Mouse (Mus musculus) Patski (cell line): ENCODE data around the gene Ints6. TPM values are rescaled to one million over a fixed set of nuclear protein-coding genes. Genes with fewer than 3 reads are reported as not detected.

ENCODE experiments used
- ATAC-seq: fragments of 100-300 bp; one replicate; pipeline ENCODE4 v1.8.0; 2021
- CTCF ChIA-PET: fragments of 350-600 bp; sonication (Branson Sonifier 250); formaldehyde crosslinking; loops from one replicate; lab custom pipeline; 2022; ENCODE audit warnings: inconsistent platforms; lab: Charles Lee
- POLR2A ChIA-PET: fragments of 350-600 bp; sonication (Branson Sonifier 250); formaldehyde crosslinking; loops from one replicate; lab custom pipeline; 2022; ENCODE audit warnings: antibody characterized with exemption, inconsistent platforms; lab: Charles Lee
- DNase-seq: peaks from one replicate; pipeline ENCODE4 v3.0.0-alpha.2; 2011; ENCODE audit warnings: low read depth, low spot score
- H3K27me3 ChIP-seq: fragments of 371-371 bp; one replicate; pipeline ENCODE4 v1.5.1; 2021
- CTCF ChIP-seq: fragments of 100-300 bp; IDR thresholded peaks from one replicate; pipeline ENCODE4 v1.5.1; 2021
- in situ Hi-C: fragments of 300-500 bp; cut with MboI; formaldehyde crosslinking; loops from 3 replicates; pipeline ENCODE4 v1.11.1; 2018; ENCODE audit warnings: low pct_unique_long_range_greater_than_20kb, mixed read lengths
- polyA plus RNA-seq: library from polyadenylated mRNA; unstranded; gene quantifications from one replicate; pipeline ENCODE4 v1.2.3, GENCODE M21; 2021

Ints6 gene
- polyA plus RNA-seq, 1 experiment from 2014 or later: 25.6 TPM

GRCm38 (mm10) chr14:62758714-62759113, 2.3 kb downstream of the Ints6 start:
- no peaks in the 10 kb centered on the region for H3K27me3 ChIP-seq
- TF ChIP-seq CTCF: no peak
- in situ Hi-C loops: no loop called here
- no peak for DNase-seq
- CTCF ChIA-PET: interaction anchor here (0.6 to 1.1 kb wide), 3 partner anchors 9 to 123 kb away, joined by 3 read pairs; no protein-coding TSS in a partner anchor
- POLR2A ChIA-PET: interaction anchor here (1.1 kb wide), 1 partner anchor 128 kb away, joined by 3 read pairs; no protein-coding TSS in a partner anchor
- ATAC-seq: no peak

- POLR2A ChIA-PET: no interaction called here
Measured at GRCm38 (mm10) chr14:62755095-62755640, 5.8 kb downstream of the Ints6 start.

GRCm38 (mm10) chr14:62751479-62751878, 9.5 kb downstream of the Ints6 start:
- no peak for DNase-seq
- CTCF ChIA-PET: no interaction called here
- in situ Hi-C loops: no loop called here
- no peak for ATAC-seq
- no peak for TF ChIP-seq CTCF
- H3K27me3 ChIP-seq: no peaks in the 10 kb centered on the region
- POLR2A ChIA-PET: no interaction called here

More at GRCm38 (mm10) chr14:62755095-62755640, 5.8 kb downstream of the Ints6 start:
- CTCF ChIA-PET: no interaction called here
- no peak for TF ChIP-seq CTCF
- DNase-seq: no peak
- ATAC-seq: no peak
- no peaks in the 10 kb centered on the region for H3K27me3 ChIP-seq
- in situ Hi-C loops: no loop called here

DNA sequence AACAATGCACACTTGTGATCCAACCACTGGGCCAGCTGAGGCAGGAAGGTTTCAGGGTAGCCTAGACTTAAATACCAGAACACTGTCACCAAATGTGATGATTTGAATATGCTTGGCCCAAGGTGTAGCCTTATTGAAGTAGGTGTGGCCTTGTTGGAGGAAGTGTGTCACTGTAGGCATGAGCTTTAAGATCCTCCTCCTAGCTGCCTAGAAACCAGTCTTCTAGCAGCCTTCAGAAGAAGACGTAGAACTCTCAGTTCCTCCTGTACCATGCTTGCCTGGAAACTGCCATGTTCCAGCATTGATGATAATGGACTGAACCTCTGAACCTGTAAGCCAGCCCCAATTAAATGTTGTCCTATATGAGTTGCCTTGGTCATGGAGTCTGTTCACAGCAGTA, 25.3 kb downstream of the Ints6 start:
- no peak for ATAC-seq
- H3K27me3 ChIP-seq: no peaks in the 10 kb centered on the region
- ChIA-PET CTCF (interaction anchor here (1.1 kb wide), 1 partner anchor 28 kb away, joined by 3 read pairs; no protein-coding TSS in a partner anchor), POLR2A (no interaction called here)
- DNase-seq: no peak
- no peak for TF ChIP-seq CTCF
- in situ Hi-C loops: no loop called here

DNA sequence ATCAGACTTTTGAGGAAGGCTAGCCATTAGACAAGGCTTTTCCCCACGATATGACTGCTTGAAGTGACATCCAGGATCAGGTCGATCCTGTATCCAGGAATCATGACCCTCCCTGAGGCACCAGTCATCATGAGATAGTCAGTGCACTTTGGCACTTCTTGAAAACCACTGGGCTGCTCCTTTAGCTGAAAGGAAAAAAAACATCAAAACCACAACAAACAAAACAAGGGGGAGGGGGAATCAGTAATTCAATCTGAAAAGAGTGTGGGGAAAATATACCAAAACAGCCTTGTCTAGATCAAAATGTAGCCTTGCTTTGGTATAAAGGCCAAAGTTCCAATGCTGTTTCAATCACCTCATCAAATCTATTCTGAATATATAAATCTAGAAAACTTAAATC, 27.3 kb downstream of the Ints6 start:
- CTCF ChIA-PET: no interaction called here
- no peak for ATAC-seq

DNA sequence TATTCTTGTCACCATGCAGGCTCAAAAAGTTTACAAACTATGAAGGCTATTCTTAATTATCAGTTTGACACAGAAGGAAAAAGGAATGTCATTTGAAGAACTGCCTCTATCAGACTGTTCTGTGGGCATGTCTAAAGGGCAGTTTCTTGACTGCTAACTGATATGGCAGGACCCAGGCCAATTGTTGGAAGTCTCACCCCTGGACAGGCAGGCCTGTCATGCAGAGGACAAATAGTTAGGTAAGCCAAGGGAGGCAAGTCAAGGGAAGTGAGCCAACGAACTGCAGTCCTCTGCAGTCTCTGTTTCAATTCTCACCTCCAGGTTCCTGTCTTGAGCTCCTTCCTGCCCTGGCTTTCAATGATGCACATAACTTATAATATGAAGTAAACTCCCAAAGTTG, 29.1 kb downstream of the Ints6 start:
- TF ChIP-seq CTCF: no peak
- ChIA-PET POLR2A (no interaction called here), CTCF (no interaction called here)
- DNase-seq (no peak), ATAC-seq (no peak)
- in situ Hi-C loops: no loop called here
- no peaks in the 10 kb centered on the region for H3K27me3 ChIP-seq

More for the DNA sequence above, 27.3 kb downstream of the Ints6 start:
- in situ Hi-C loops: no loop called here
- no peak for TF ChIP-seq CTCF
- no peak for DNase-seq
- POLR2A ChIA-PET: interaction anchor here (0.7 kb wide), 3 partner anchors 26 to 283 kb away, joined by 4 to 6 read pairs (median 5); no protein-coding TSS in a partner anchor
- no peaks in the 10 kb centered on the region for H3K27me3 ChIP-seq

DNA sequence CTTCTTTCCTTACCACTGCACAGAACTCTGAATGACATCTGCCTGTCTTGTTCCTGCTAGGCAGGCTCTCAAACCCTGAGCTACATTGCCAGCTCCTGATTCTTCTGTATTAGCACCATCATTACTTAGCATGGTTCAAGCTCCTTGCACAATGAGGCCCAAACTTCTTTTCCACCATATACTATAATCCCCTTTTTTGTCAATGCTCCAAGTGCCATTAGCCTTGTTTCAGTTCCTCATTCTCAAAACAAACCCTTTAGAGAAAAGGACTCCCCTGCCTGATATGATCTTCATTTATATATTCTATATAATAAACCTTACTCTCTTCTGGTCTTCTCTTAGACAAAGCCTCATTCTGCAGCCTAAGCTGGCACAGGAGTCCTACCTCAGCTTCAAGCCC, 36.4 kb downstream of the Ints6 start:
- POLR2A ChIA-PET: no interaction called here
- CTCF ChIA-PET: interaction anchor here (1.6 kb wide), 1 partner anchor 16 kb away, joined by 5 read pairs; no protein-coding TSS in a partner anchor
- TF ChIP-seq CTCF: no peak
- H3K27me3 ChIP-seq: no peaks in the 10 kb centered on the region
- in situ Hi-C loops: no loop called here
- DNase-seq (no peak), ATAC-seq (no peak)

GRCm38 (mm10) chr14:62721625-62722024, 39.3 kb downstream of the Ints6 start:
- ATAC-seq (no peak), DNase-seq (no peak)
- POLR2A ChIA-PET: no interaction called here
- CTCF ChIA-PET: interaction anchor here (0.6 to 0.9 kb wide), 2 partner anchors 9 to 260 kb away, joined by 3 to 4 read pairs; no protein-coding TSS in a partner anchor
- in situ Hi-C loops: no loop called here
- H3K27me3 ChIP-seq: no peaks in the 10 kb centered on the region
- no peak for TF ChIP-seq CTCF

- DNase-seq (no peak), ATAC-seq (no peak)
- POLR2A ChIA-PET: no interaction called here
- TF ChIP-seq CTCF: no peak
- in situ Hi-C loops: no loop called here
- no peaks in the 10 kb centered on the region for H3K27me3 ChIP-seq
- CTCF ChIA-PET: no interaction called here
Measured at GRCm38 (mm10) chr14:62718161-62718560, 42.8 kb downstream of the Ints6 start.

DNA sequence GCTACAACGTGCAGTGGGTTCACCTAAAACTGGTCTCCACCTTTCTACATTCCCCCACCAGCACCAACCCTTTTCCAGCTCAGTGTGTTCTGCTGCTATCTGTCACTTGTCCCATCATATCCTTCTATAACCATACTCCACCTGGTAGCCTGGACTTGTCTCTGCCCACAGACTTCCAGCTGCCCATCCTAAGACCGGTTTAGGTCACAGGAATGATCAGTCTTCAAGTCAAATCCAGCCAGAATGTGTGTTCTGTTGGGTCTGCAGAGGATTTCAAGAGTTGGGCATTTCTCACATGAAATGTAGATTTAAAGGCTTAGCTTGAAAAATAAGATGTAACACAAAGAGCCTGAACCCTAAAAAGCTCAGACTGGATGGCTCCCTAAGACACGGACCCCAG, 87.3 kb downstream of the Ints6 start:
- ATAC-seq (no peak), DNase-seq (no peak)
- CTCF ChIA-PET: interaction anchor here (1.1 to 1.5 kb wide), 2 partner anchors 9 to 28 kb away, joined by 3 to 6 read pairs; no protein-coding TSS in a partner anchor
- POLR2A ChIA-PET: no interaction called here
- in situ Hi-C loops: loop anchor here (10.0 kb wide), 1 partner anchor 179 kb away; no protein-coding TSS in a partner anchor
- peak; percentile 52 for TF ChIP-seq CTCF
- no peaks in the 10 kb centered on the region for H3K27me3 ChIP-seq

GRCm38 (mm10) chr14:62664976-62665673, 95.8 kb downstream of the Ints6 start:
- ATAC-seq (no peak), DNase-seq (no peak)
- in situ Hi-C loops: no loop called here
- TF ChIP-seq CTCF: no peak
- ChIA-PET POLR2A (no interaction called here), CTCF (no interaction called here)
- peaks cover 18% of the 10 kb centered on the region for H3K27me3 ChIP-seq
